Mouse (Mus musculus) megakaryocyte, embryonic 14.5 days (primary cell): Measurements from ENCODE around the gene Rbfox2. TPM values are rescaled to one million over a fixed set of nuclear protein-coding genes. Genes with fewer than 3 reads are reported as not detected.

Experiments used
- H3K27me3 ChIP-seq: replicated peaks from 2 replicates; pipeline ENCODE3; 2012; ENCODE audit warnings: inconsistent platforms
- H3K36me3 ChIP-seq: replicated peaks from 2 replicates; pipeline ENCODE3; 2012; ENCODE audit warnings: low read length, inconsistent platforms, mixed read lengths
- H3K4me1 ChIP-seq: 2 replicates; pipeline ENCODE4 v1.6.1; 2012; ENCODE audit warnings: inconsistent platforms
- H3K4me3 ChIP-seq: replicated peaks from 2 replicates; pipeline ENCODE3; 2012; ENCODE audit warnings: moderate library complexity, mild to moderate bottlenecking, inconsistent platforms
- H3K9me3 ChIP-seq: 2 replicates; pipeline ENCODE4 v1.6.1; 2012; ENCODE audit warnings: inconsistent platforms
- FLI1 ChIP-seq: IDR thresholded peaks from 2 replicates; pipeline ENCODE4 v1.6.1; 2012; ENCODE audit warnings: low read length, inconsistent platforms, mixed read lengths
- GATA1 ChIP-seq: IDR thresholded peaks from 3 replicates; pipeline ENCODE4 v1.6.1; 2012; ENCODE audit warnings: mixed read lengths, low read length, inconsistent platforms, borderline replicate concordance
- polyA plus RNA-seq: library from polyadenylated mRNA; stranded (reverse); fragments of >175 nt; gene quantifications from 2 replicates; pipeline ENCODE4 v1.2.3, GENCODE M21; 2012; ENCODE audit warnings: low replicate concordance; ENCODE audit not compliant: insufficient read depth

Rbfox2 gene
- polyA plus RNA-seq, 1 experiment = 0.76 TPM

- H3K4me3 ChIP-seq = no peak overlapping the region
- peaks cover 4% of the 10 kb centered on the region for H3K27me3 ChIP-seq
- H3K9me3 ChIP-seq = no peaks in the 10 kb centered on the region
- no peaks in the 10 kb centered on the region for H3K36me3 ChIP-seq
- H3K4me1 ChIP-seq = no peaks in the 10 kb centered on the region
- TF ChIP-seq GATA1 (no peak), FLI1 (no peak)
Measured at GRCm38 (mm10) chr15:77107169-77107908, 199.5 kb downstream of the Rbfox2 start.

- Histone ChIP-seq H3K4me3 (no peak overlapping the region), H3K27me3 (peaks cover 2% of the 10 kb centered on the region)
- TF ChIP-seq FLI1 (no peak), GATA1 (no peak)
Measured at GRCm38 (mm10) chr15:77105273-77105672, 201.5 kb downstream of the Rbfox2 start.

GRCm38 (mm10) chr15:77104349-77105158 lies 202.2 kb downstream of the Rbfox2 start:
- Histone ChIP-seq H3K9me3 (no peaks in the 10 kb centered on the region), H3K27me3 (peaks cover under 1% of the 10 kb centered on the region), H3K4me3 (no peak overlapping the region), H3K4me1 (no peaks in the 10 kb centered on the region), H3K36me3 (no peaks in the 10 kb centered on the region)
- no peak for TF ChIP-seq FLI1
- TF ChIP-seq GATA1 = no peak

More at GRCm38 (mm10) chr15:77105273-77105672, 201.5 kb downstream of the Rbfox2 start:
- Histone ChIP-seq H3K4me1 (no peaks in the 10 kb centered on the region), H3K36me3 (no peaks in the 10 kb centered on the region), H3K9me3 (no peaks in the 10 kb centered on the region)

- no peak overlapping the region for H3K4me3 ChIP-seq
- TF ChIP-seq GATA1 (no peak), FLI1 (no peak)
- H3K27me3 ChIP-seq = no peaks in the 10 kb centered on the region
- no peaks in the 10 kb centered on the region for H3K4me1 ChIP-seq
- H3K9me3 ChIP-seq = no peaks in the 10 kb centered on the region
- H3K36me3 ChIP-seq = no peaks in the 10 kb centered on the region
Measured at GRCm38 (mm10) chr15:77102685-77103084, 204.1 kb downstream of the Rbfox2 start.

GRCm38 (mm10) chr15:77099756-77100155 lies 207.0 kb downstream of the Rbfox2 start:
- no peak for TF ChIP-seq FLI1
- no peak for TF ChIP-seq GATA1
- H3K27me3 ChIP-seq = peaks cover 2% of the 10 kb centered on the region
- no peaks in the 10 kb centered on the region for H3K36me3 ChIP-seq
- H3K9me3 ChIP-seq = no peaks in the 10 kb centered on the region
- no peaks in the 10 kb centered on the region for H3K4me1 ChIP-seq
- no peak overlapping the region for H3K4me3 ChIP-seq

- Histone ChIP-seq H3K36me3 (no peaks in the 10 kb centered on the region), H3K9me3 (no peaks in the 10 kb centered on the region), H3K27me3 (peaks cover 9% of the 10 kb centered on the region), H3K4me1 (no peaks in the 10 kb centered on the region), H3K4me3 (no peak overlapping the region)
- no peak for TF ChIP-seq FLI1
- TF ChIP-seq GATA1 = no peak
Measured at GRCm38 (mm10) chr15:77097358-77097757, 209.4 kb downstream of the Rbfox2 start.

- Histone ChIP-seq H3K9me3 (no peaks in the 10 kb centered on the region), H3K4me3 (no peak overlapping the region), H3K4me1 (no peaks in the 10 kb centered on the region), H3K27me3 (peaks cover 20% of the 10 kb centered on the region), H3K36me3 (no peaks in the 10 kb centered on the region)
- TF ChIP-seq FLI1 (no peak), GATA1 (no peak)
Measured at GRCm38 (mm10) chr15:77095216-77095615, 211.6 kb downstream of the Rbfox2 start.

- peaks cover 23% of the 10 kb centered on the region for H3K27me3 ChIP-seq
- no peak for TF ChIP-seq GATA1
- TF ChIP-seq FLI1 = no peak
- no peaks in the 10 kb centered on the region for H3K36me3 ChIP-seq
- no peak overlapping the region for H3K4me3 ChIP-seq
- no peaks in the 10 kb centered on the region for H3K4me1 ChIP-seq
- H3K9me3 ChIP-seq = no peaks in the 10 kb centered on the region
Measured at GRCm38 (mm10) chr15:77094431-77094830, 212.4 kb downstream of the Rbfox2 start.

- Histone ChIP-seq H3K27me3 (peaks cover 24% of the 10 kb centered on the region), H3K36me3 (no peaks in the 10 kb centered on the region), H3K4me1 (no peaks in the 10 kb centered on the region), H3K4me3 (peak overlapping the region; percentile 30), H3K9me3 (no peaks in the 10 kb centered on the region)
- TF ChIP-seq GATA1 (no peak), FLI1 (no peak)
Measured at GRCm38 (mm10) chr15:77091394-77091793, 215.4 kb downstream of the Rbfox2 start.

- Histone ChIP-seq H3K4me1 (no peaks in the 10 kb centered on the region), H3K4me3 (no peak overlapping the region), H3K9me3 (no peaks in the 10 kb centered on the region), H3K27me3 (peaks cover 29% of the 10 kb centered on the region), H3K36me3 (no peaks in the 10 kb centered on the region)
- TF ChIP-seq FLI1 (no peak), GATA1 (no peak)
Measured at GRCm38 (mm10) chr15:77090531-77090930, 216.3 kb downstream of the Rbfox2 start.
